Mouse (Mus musculus) kidney, adult 11 months (tissue): Measurements from ENCODE around the gene Cdkn2b.

Experiments used
- DNase-seq: peaks from one replicate; pipeline ENCODE4 v3.0.0; 2022

Cdkn2b gene

GRCm38 (mm10) chr4:89286566-89286965 is 24.3 kb downstream of the Cdkn2b start:
- no peak for DNase-seq

- DNase-seq, result no peak
These were observed 25.2 kb downstream of the Cdkn2b start for GRCm38 (mm10) chr4:89285688-89286087.

GRCm38 (mm10) chr4:89282661-89283060 is 28.2 kb downstream of the Cdkn2b start:
- no peak for DNase-seq

GRCm38 (mm10) chr4:89282036-89282566 is 28.7 kb downstream of the Cdkn2b start:
- DNase-seq, result no peak

- DNase-seq, result no peak
These were observed 29.6 kb downstream of the Cdkn2b start for GRCm38 (mm10) chr4:89281236-89281635.

- DNase-seq, result no peak
These were observed 31.2 kb downstream of the Cdkn2b start for GRCm38 (mm10) chr4:89279641-89280040.

- DNase-seq, result no peak
These were observed 33.4 kb downstream of the Cdkn2b start for GRCm38 (mm10) chr4:89277381-89277940.

- no peak for DNase-seq
These were observed 34.1 kb downstream of the Cdkn2b start for GRCm38 (mm10) chr4:89276669-89277219.

GRCm38 (mm10) chr4:89275811-89276584 is 34.8 kb downstream of the Cdkn2b start:
- DNase-seq, result no peak

- no peak for DNase-seq
These were observed 35.9 kb downstream of the Cdkn2b start for GRCm38 (mm10) chr4:89274829-89275548.

- no peak for DNase-seq
These were observed 36.8 kb downstream of the Cdkn2b start for GRCm38 (mm10) chr4:89274006-89274405.

GRCm38 (mm10) chr4:89273585-89273984 is 37.3 kb downstream of the Cdkn2b start:
- no peak for DNase-seq

GRCm38 (mm10) chr4:89272961-89273540 is 37.8 kb downstream of the Cdkn2b start:
- no peak for DNase-seq

GRCm38 (mm10) chr4:89272101-89272718 is 38.6 kb downstream of the Cdkn2b start:
- no peak for DNase-seq

- no peak for DNase-seq
These were observed 53.1 kb downstream of the Cdkn2b start for GRCm38 (mm10) chr4:89257768-89258167.
